Comparison of ENCODE assay signal across 20 mouse cellular contexts in genomic region chr10:54448352-54449043, GRCm38 (mm10).
A peak's percentile ranks its signal among the peaks of the same experiment; 100 is the strongest.
DNase-seq lines count a peak whose midpoint lies in the region; ATAC-seq and TF ChIP-seq lines count a peak whose summit lies in the region.
"Had no signal": no experiment of that assay in that cellular context is flagged by ENCODE, and none has a peak within 500 bp of the region (broad histone marks: within the 10 kb centered on the region; RNA-seq: fewer than 3 reads in every experiment).

No protein-coding gene starts in this region.

- no peak overlapping the region for H3K9ac ChIP-seq in intestine, postnatal 0 days (ENCODE audit: low read depth, low read length)
- H3K9ac ChIP-seq: embryonic facial prominence, embryonic 12.5 days; hindbrain, embryonic 12.5 days had no signal

- no peak overlapping the region for H3K4me3 ChIP-seq in layer of hippocampus, adult 2 months
- no peak overlapping the region for H3K4me3 ChIP-seq in intestine, postnatal 0 days (ENCODE audit: low read depth, low read length)
- H3K4me3 ChIP-seq: embryonic facial prominence, embryonic 12.5 days; heart, embryonic 10.5 days; hindbrain, embryonic 12.5 days had no signal

- H3K4me1 ChIP-seq in intestine, postnatal 0 days (replicated peaks; ENCODE audit: control insufficient read depth, insufficient read depth, low read length): no peaks in the 10 kb centered on the region
- H3K4me1 ChIP-seq: embryonic facial prominence, embryonic 12.5 days; heart, embryonic 10.5 days; hindbrain, embryonic 12.5 days had no signal

- no peaks in the 10 kb centered on the region for H3K9me3 ChIP-seq in intestine, postnatal 0 days (ENCODE audit: control insufficient read depth)
- H3K9me3 ChIP-seq: embryonic facial prominence, embryonic 12.5 days; heart, embryonic 10.5 days; hindbrain, embryonic 12.5 days had no signal

- H3K4me2 ChIP-seq in intestine, postnatal 0 days (replicated peaks; ENCODE audit: low read depth): no peak overlapping the region
- H3K4me2 ChIP-seq: embryonic facial prominence, embryonic 12.5 days; hindbrain, embryonic 12.5 days had no signal

- H3K27ac ChIP-seq in layer of hippocampus, adult 2 months: peak overlapping the region; percentile 51
- H3K27ac ChIP-seq in intestine, postnatal 0 days (ENCODE audit: low read depth, low read length): no peak overlapping the region
- H3K27ac ChIP-seq: embryonic facial prominence, embryonic 12.5 days; heart, embryonic 10.5 days; hindbrain, embryonic 12.5 days had no signal

- 84% methylated on average over 2 of the region's 2 CpGs for WGBS in intestine, postnatal 0 days

- no peaks in the 10 kb centered on the region for H3K27me3 ChIP-seq in intestine, postnatal 0 days (replicated peaks; ENCODE audit: control insufficient read depth, insufficient read depth, low read length)
- H3K27me3 ChIP-seq: embryonic facial prominence, embryonic 12.5 days; hindbrain, embryonic 12.5 days had no signal

- no peak for TF ChIP-seq CTCF in layer of hippocampus, adult 2 months (conservative IDR thresholded peaks at IDR 0.05)
- TF ChIP-seq CTCF in intestine, postnatal 0 days (IDR thresholded peaks at IDR 0.05; ENCODE audit: low read depth): no peak

- no peak for ATAC-seq in intestine, postnatal 0 days
- ATAC-seq: forebrain, embryonic 16.5 days had no signal

- no peaks in the 10 kb centered on the region for H3K36me3 ChIP-seq in intestine, postnatal 0 days (ENCODE audit: control insufficient read depth, insufficient read depth)
- H3K36me3 ChIP-seq: embryonic facial prominence, embryonic 12.5 days; heart, embryonic 10.5 days; hindbrain, embryonic 12.5 days had no signal

- peak; percentile 15 to 46 for DNase-seq in frontal cortex, adult 2 months (ENCODE audit: extremely low spot score in 1 of 2, low spot score in 1 of 2)
- no peak for DNase-seq in frontal cortex, postnatal 14 days (ENCODE audit: low spot score in 2 of 2)
- DNase-seq in layer of hippocampus, adult 2 months (ENCODE audit: low spot score in 2 of 2): peak in 1 of 2 experiments; percentile 29
- DNase-seq in layer of hippocampus, postnatal 10 days (ENCODE audit: low spot score in 2 of 2): no peak
- DNase-seq in right cerebral cortex, adult 18-20 months: peak; percentile 35
- DNase-seq in right cerebral cortex, postnatal 10 days (ENCODE audit: low spot score in 2 of 2): no peak
- DNase-seq in left cerebral cortex, adult 9 months (ENCODE audit: low spot score in 2 of 2): peak; percentile 13 to 20
- DNase-seq: adrenal gland, postnatal 10 days; cerebellum, adult 11-12 months; cerebellum, adult 9-10 months; cerebellum, postnatal 25 days; gastrocnemius, postnatal 10 days; heart, adult 18-20 months; heart, postnatal 10 days; heart, postnatal 4 days had no signal

Comparison
In these comparisons a context has a peak if more than half of its experiments do, and no peak if none do; other contexts are left out.
1. DNase-seq: peak in frontal cortex, adult 2 months (2 of 2), right cerebral cortex, adult 18-20 months (single experiment) and left cerebral cortex, adult 9 months (2 of 2); none in frontal cortex, postnatal 14 days (0 of 2), layer of hippocampus, postnatal 10 days (0 of 2) and right cerebral cortex, postnatal 10 days (0 of 2).